Mouse (Mus musculus): ENCODE measurements around the gene Fsip2. TPM values are rescaled to one million over a fixed set of nuclear protein-coding genes. Genes with fewer than 3 reads are reported as not detected.

Fsip2 gene
- polyA plus RNA-seq (2014; fragmentation: Nextera tagmentation; extraction: Ambion mirVana), result not detected in 2 replicates

GRCm38 (mm10) chr2:82943472-82943871, at the start of gene Fsip2:
Gene Fsip2 (plus strand): TSS chr2:82943634.
- Histone ChIP-seq H3K36me3 (ENCODE audit: control insufficient read depth, insufficient read depth, low read length) (no peaks in the 10 kb centered on the region), H3K4me2 (ENCODE audit: low read depth, severe bottlenecking) (no peak within 1 kb of the TSS), H3K4me1 (ENCODE audit: control insufficient read depth, insufficient read depth, low read length) (no peaks in the 10 kb centered on the region), H3K27ac (replicated peaks; ENCODE audit: low read depth, low read length) (no peak within 1 kb of the TSS), H3K4me3 (ENCODE audit: low read depth, low read length) (no peak within 1 kb of the TSS), H3K9ac (ENCODE audit: low read length) (no peak within 1 kb of the TSS), H3K27me3 (ENCODE audit: control insufficient read depth, insufficient read depth, low read length) (no peaks in the 10 kb centered on the region), H3K9me3 (ENCODE audit: control insufficient read depth, low read length) (no peaks in the 10 kb centered on the region)
- no peak for DNase-seq (ENCODE audit: low spot score)
- ATAC-seq (ENCODE audit: insufficient number of reproducible peaks, low FRiP score, low TSS enrichment, low read depth), result no peak
- 93% methylated on average over 17 of the region's 17 CpGs for WGBS

GRCm38 (mm10) chr2:82963443-82963842, 20.0 kb downstream of the Fsip2 start:
- no peak for ATAC-seq (ENCODE audit: insufficient number of reproducible peaks, low FRiP score, low TSS enrichment, low read depth)
- WGBS, result 86% methylated on average over 3 of the region's 3 CpGs

GRCm38 (mm10) chr2:83025853-83026252, 82.4 kb downstream of the Fsip2 start:
- no peak overlapping the region for H3K4me2 ChIP-seq (ENCODE audit: low read depth, severe bottlenecking)
- H3K36me3 ChIP-seq (ENCODE audit: control insufficient read depth, insufficient read depth, low read length), result no peaks in the 10 kb centered on the region
- H3K4me3 ChIP-seq (ENCODE audit: low read depth, low read length), result no peak overlapping the region
- H3K4me1 ChIP-seq (ENCODE audit: control insufficient read depth, insufficient read depth, low read length), result no peaks in the 10 kb centered on the region
- H3K9me3 ChIP-seq (ENCODE audit: control insufficient read depth, low read length), result no peaks in the 10 kb centered on the region
- no peak overlapping the region for H3K9ac ChIP-seq (ENCODE audit: low read length)
- H3K27ac ChIP-seq (replicated peaks; ENCODE audit: low read depth, low read length), result no peak overlapping the region
- ATAC-seq (ENCODE audit: insufficient number of reproducible peaks, low FRiP score, low TSS enrichment, low read depth), result peak; percentile 51; the same call in 1 of the 2 replicates
- DNase-seq (ENCODE audit: low spot score), result peak; percentile 22
- 65% methylated on average over 7 of the region's 7 CpGs for WGBS
- H3K27me3 ChIP-seq (ENCODE audit: control insufficient read depth, insufficient read depth, low read length), result no peaks in the 10 kb centered on the region

More at GRCm38 (mm10) chr2:82963443-82963842, 20.0 kb downstream of the Fsip2 start:
- H3K4me2 ChIP-seq (ENCODE audit: low read depth, severe bottlenecking), result no peak overlapping the region
- H3K9me3 ChIP-seq (ENCODE audit: control insufficient read depth, low read length), result no peaks in the 10 kb centered on the region
- H3K4me3 ChIP-seq (ENCODE audit: low read depth, low read length), result no peak overlapping the region
- no peak for DNase-seq (ENCODE audit: low spot score)
- H3K27me3 ChIP-seq (ENCODE audit: control insufficient read depth, insufficient read depth, low read length), result no peaks in the 10 kb centered on the region
- H3K9ac ChIP-seq (ENCODE audit: low read length), result no peak overlapping the region
- H3K27ac ChIP-seq (replicated peaks; ENCODE audit: low read depth, low read length), result no peak overlapping the region
- no peaks in the 10 kb centered on the region for H3K4me1 ChIP-seq (ENCODE audit: control insufficient read depth, insufficient read depth, low read length)
- no peaks in the 10 kb centered on the region for H3K36me3 ChIP-seq (ENCODE audit: control insufficient read depth, insufficient read depth, low read length)

DNA sequence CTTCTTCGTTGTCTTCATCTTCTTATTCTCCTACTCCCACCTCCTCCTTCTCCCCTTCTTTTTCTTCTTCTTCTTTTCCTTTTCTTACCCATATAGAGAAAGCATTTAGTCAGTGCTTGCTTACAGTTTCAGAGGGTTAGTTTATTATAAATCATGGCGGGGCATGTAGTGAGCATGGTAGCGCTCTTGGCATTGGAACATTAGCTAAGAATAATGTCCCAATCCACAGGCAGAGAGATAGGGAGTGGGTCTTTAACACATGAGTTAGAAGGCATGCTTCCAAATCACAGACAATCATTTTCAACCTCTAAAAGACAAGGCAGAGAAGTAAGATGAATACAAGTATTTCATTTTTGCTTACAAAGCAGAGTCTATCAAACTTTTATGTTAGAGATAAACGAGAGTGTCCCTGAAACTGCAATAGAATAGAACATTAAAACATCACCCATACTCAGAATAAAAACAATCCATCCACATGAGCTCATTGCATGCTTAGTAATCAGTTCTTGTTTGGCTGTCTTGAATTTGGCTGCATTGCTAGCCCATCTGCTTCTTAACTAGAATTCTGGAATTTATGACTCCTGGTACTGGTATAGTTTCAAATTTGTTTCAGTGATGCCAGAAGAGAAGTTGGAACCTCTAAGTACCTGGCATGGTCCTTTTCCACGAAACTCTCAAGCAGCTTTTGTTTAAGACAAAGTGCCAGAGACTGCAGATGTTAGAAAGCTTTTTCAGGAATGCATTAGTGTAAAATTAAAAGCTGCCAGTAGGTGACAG, 109.7 kb downstream of the Fsip2 start:
- 89% methylated on average over 5 of the region's 5 CpGs for WGBS

More for the DNA sequence above, 109.7 kb downstream of the Fsip2 start:
- no peaks in the 10 kb centered on the region for H3K27me3 ChIP-seq (ENCODE audit: control insufficient read depth, insufficient read depth, low read length)
- no peaks in the 10 kb centered on the region for H3K9me3 ChIP-seq (ENCODE audit: control insufficient read depth, low read length)
- no peak overlapping the region for H3K4me2 ChIP-seq (ENCODE audit: low read depth, severe bottlenecking)
- H3K4me1 ChIP-seq (ENCODE audit: control insufficient read depth, insufficient read depth, low read length), result no peaks in the 10 kb centered on the region
- no peak for DNase-seq (ENCODE audit: low spot score)
- no peak overlapping the region for H3K4me3 ChIP-seq (ENCODE audit: low read depth, low read length)
- H3K36me3 ChIP-seq (ENCODE audit: control insufficient read depth, insufficient read depth, low read length), result no peaks in the 10 kb centered on the region
- H3K27ac ChIP-seq (replicated peaks; ENCODE audit: low read depth, low read length), result no peak overlapping the region
- ATAC-seq (ENCODE audit: insufficient number of reproducible peaks, low FRiP score, low TSS enrichment, low read depth), result no peak
- H3K9ac ChIP-seq (ENCODE audit: low read length), result no peak overlapping the region

All from limb, embryonic 11.5 days (tissue).